Mouse (Mus musculus) ES-Bruce4 (cell line): ENCODE data around the gene Gucd1.

Source experiments
- CTCF ChIP-seq: IDR thresholded peaks from one replicate; pipeline ENCODE4 v1.8.1; 2011; ENCODE audit warnings: low read depth, low read length
- EP300 ChIP-seq: IDR thresholded peaks from 2 replicates; pipeline ENCODE4 v1.6.1; 2011; ENCODE audit warnings: low read depth, low read length; ENCODE audit not compliant: insufficient read depth

DNA sequence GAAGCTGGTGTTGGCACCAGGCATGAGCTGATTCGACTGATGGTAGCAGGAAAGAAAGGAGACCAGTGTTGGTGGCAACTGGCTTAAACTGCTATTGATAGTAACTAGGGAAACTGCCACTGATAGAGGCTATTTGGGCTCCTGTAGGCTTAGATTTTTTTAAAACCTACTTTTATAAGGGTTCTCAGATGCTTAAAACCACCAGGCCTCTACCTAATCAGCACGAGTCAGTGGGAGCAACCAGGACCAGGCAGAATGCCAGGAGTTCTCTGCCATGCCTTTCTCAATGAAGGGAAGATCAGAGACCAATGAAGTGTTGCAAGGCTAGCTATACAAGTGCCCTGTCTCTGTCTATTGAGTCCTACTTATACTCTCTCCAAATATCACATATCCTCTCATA is 28.2 kb downstream of the Gucd1 start:
- no peak for TF ChIP-seq CTCF
- no peak for TF ChIP-seq EP300
